Mouse (Mus musculus): Measurements from ENCODE around the gene Ackr4.

Gene Ackr4

GRCm38 (mm10) chr9:104040362-104040761 is 86.4 kb downstream of the Ackr4 start, which contains the start of gene Gm28305:
Gene Gm28305, plus strand, starts transcription at chr9:104040662.
- DNase-seq (ENCODE audit: extremely low spot score), result no peak

- DNase-seq (ENCODE audit: extremely low spot score), result no peak
Measured at GRCm38 (mm10) chr9:104039742-104040141, 87.0 kb downstream of the Ackr4 start.

GRCm38 (mm10) chr9:104039031-104039695 is 87.6 kb downstream of the Ackr4 start:
- DNase-seq (ENCODE audit: extremely low spot score), result no peak

- DNase-seq (ENCODE audit: extremely low spot score), result no peak
Measured at GRCm38 (mm10) chr9:104038266-104038665, 88.5 kb downstream of the Ackr4 start.

GRCm38 (mm10) chr9:104035261-104036015 is 91.3 kb downstream of the Ackr4 start:
- peak; percentile 82 for DNase-seq (ENCODE audit: extremely low spot score)

- no peak for DNase-seq (ENCODE audit: extremely low spot score)
Measured at GRCm38 (mm10) chr9:104034718-104035117, 92.0 kb downstream of the Ackr4 start.

- DNase-seq (ENCODE audit: extremely low spot score), result no peak
Measured at GRCm38 (mm10) chr9:104034231-104034630, 92.5 kb downstream of the Ackr4 start.

Measured in embryo, embryonic 9.5 days (tissue).